Mouse (Mus musculus) kidney, adult 2 months (tissue): ENCODE results near the gene Nanos3.
A peak's percentile ranks its signal among the peaks of the same experiment; 100 is the strongest.

Source experiments
- CTCF ChIP-seq: fragments of 200-500 bp; conservative IDR thresholded peaks from 2 replicates; pipeline ENCODE4 v1.5.1; 2011; ENCODE audit warnings: low read depth, mild to moderate bottlenecking, control low read depth, low read length, moderate library complexity, mixed read lengths; ENCODE audit not compliant: insufficient read depth, insufficient read length
- POLR2A ChIP-seq: fragments of 200-500 bp; IDR thresholded peaks from one replicate; pipeline ENCODE4 v1.6.1; 2011; ENCODE audit warnings: low read depth, low read length, control low read depth

DNA sequence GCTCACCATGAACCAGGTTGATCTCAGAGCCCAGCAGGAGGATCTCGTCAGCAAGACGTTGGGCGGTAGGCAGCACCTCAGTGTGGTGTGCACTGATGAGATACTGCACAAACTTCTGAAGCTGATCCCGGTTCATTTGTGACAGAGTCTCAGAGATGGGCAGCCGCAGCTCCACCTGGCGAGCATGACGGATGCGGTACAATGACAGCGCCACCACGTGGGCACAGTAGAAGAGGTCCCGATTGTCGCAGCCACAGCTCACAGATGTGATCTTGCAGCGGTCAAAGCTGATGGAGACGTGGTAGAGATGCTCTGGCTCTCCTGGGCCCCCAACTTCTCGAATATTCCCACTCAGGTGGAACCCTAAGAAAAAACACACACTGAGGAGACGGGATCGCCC is 45.7 kb upstream of the Nanos3 start:
- TF ChIP-seq CTCF = peak; percentile 24; the same call in 1 of the 2 replicates
- TF ChIP-seq POLR2A = no peak
